Mouse (Mus musculus) brown adipose tissue, adult 24 weeks (tissue): ENCODE measurements around the gene 4930535I16Rik. TPM values are rescaled to one million over a fixed set of nuclear protein-coding genes. Genes with fewer than 3 reads are reported as not detected.
"Not testable (repeated sequence)": the region's sequence is repeated elsewhere in the genome, so short reads cannot be mapped to it uniquely, and the experiment has no call there.

Experiments
- H3K27ac ChIP-seq: fragments of 200-500 bp; replicated peaks from 2 replicates; pipeline ENCODE4 v1.5.1; 2012; ENCODE audit warnings: low read depth, mild to moderate bottlenecking, low read length
- H3K4me1 ChIP-seq: fragments of 200-500 bp; 2 replicates; pipeline ENCODE4 v1.6.1; 2012; ENCODE audit warnings: low read length, mixed read lengths; ENCODE audit not compliant: control insufficient read depth, insufficient read depth, insufficient read length
- H3K4me3 ChIP-seq: fragments of 200-500 bp; 2 replicates; pipeline ENCODE4 v1.5.1; 2012; ENCODE audit warnings: low read depth, mild to moderate bottlenecking, low read length, moderate library complexity; ENCODE audit not compliant: insufficient read depth
- polyA plus RNA-seq: library from polyadenylated mRNA; stranded (reverse); fragments of >200 nt; gene quantifications from 2 replicates; pipeline ENCODE4 v1.2.4, GENCODE M21; 2012; ENCODE audit not compliant: missing spikeins, insufficient read depth, insufficient read length

4930535I16Rik gene
- polyA plus RNA-seq = not detected in 2 replicates

DNA sequence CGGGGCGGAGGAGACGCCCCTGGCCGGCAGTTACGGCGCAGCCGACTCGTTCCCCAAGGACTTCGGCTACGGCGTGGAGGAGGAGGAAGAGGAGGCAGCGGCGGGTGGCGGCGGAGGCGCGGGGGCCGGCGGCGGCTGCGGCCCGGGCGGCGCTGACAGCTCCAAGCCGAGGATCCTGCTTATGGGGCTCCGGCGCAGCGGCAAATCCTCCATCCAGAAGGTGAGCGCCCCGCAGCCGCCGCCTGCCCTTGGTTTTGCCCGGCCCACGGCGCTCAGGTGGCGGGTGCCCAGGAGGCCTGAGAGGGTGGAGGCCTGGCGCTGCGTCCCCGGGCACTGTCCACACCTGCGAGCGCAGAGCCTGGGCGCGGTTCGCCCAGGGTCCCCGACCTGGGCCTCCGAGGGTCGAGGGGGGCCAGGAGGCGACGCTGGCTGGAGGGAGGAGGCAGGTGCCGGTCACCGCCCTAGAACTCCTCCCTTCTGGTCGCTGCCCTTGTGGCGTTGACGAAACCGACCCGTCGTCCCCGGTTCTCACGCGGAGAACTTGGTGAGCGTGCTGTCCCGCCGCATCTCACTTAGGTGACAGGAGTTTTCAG is at the start of gene 4930535I16Rik:
4930535I16Rik (minus strand) TSS at position 475 of the 593 bp plus-strand sequence.
- peak within 1 kb of the TSS; percentile 86 for H3K27ac ChIP-seq
- H3K4me3 ChIP-seq = peak within 1 kb of the TSS; percentile 97
- peaks cover 10% of the 10 kb centered on the region for H3K4me1 ChIP-seq

DNA sequence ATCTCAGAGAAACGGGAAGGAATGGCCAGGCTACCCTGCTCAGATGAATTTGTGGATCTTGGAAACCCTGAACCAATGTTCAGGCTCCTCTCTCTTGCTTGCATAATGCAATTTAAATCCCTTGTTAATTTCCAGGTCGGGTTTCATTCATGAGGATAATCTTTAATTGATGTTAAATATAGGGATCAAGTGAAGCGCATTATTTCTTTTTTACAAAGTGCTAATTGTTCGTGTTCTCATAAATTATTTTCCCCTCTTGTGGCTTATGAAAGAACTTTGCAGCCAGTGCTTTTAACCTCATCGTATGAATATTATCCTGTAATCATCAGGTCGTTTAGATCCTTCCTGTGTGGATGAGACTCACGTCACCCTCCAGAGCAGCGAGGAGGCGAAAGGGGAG is 44.9 kb upstream of the 4930535I16Rik start:
- no peak overlapping the region for H3K27ac ChIP-seq
- no peaks in the 10 kb centered on the region for H3K4me1 ChIP-seq
- no peak overlapping the region for H3K4me3 ChIP-seq

DNA sequence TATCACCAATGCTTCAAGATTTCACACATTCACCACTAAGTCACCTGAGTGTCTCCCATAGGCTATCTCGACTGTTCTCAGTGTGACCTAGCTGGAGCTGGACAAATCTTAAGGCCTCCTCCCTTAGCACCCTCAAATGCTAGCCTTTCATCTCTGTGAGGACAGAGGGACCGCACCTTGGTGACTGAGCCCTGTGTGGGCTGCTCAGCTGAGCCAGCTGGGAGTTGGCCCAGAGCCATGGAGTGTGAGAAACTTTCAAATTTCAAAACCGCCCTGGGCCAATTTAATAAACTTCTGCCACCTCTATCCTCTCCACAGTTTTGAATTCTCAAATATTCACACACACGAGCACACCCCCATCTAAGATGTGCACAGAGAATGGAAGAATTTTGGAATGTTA is 43.1 kb upstream of the 4930535I16Rik start:
- Histone ChIP-seq H3K27ac (no peak overlapping the region), H3K4me1 (no peaks in the 10 kb centered on the region), H3K4me3 (no peak overlapping the region)

GRCm38 (mm10) chr4:123957891-123958290 is 40.1 kb upstream of the 4930535I16Rik start:
- H3K4me1 ChIP-seq = no peaks in the 10 kb centered on the region
- no peak overlapping the region for H3K4me3 ChIP-seq
- no peak overlapping the region for H3K27ac ChIP-seq

- H3K27ac ChIP-seq = no peak overlapping the region
- H3K4me3 ChIP-seq = no peak overlapping the region
- no peaks in the 10 kb centered on the region for H3K4me1 ChIP-seq
Observed at GRCm38 (mm10) chr4:123957492-123957808, 39.6 kb upstream of the 4930535I16Rik start.

- no peak overlapping the region for H3K27ac ChIP-seq
- no peak overlapping the region for H3K4me3 ChIP-seq
- no peaks in the 10 kb centered on the region for H3K4me1 ChIP-seq
Observed at GRCm38 (mm10) chr4:123956703-123957491, 39.1 kb upstream of the 4930535I16Rik start.

GRCm38 (mm10) chr4:123952059-123952458 is 34.2 kb upstream of the 4930535I16Rik start:
- Histone ChIP-seq H3K4me1 (no peaks in the 10 kb centered on the region), H3K4me3 (no peak overlapping the region), H3K27ac (no peak overlapping the region)

- Histone ChIP-seq H3K27ac (no peak overlapping the region), H3K4me1 (no peaks in the 10 kb centered on the region), H3K4me3 (no peak overlapping the region)
Observed at GRCm38 (mm10) chr4:123949649-123950048, 31.8 kb upstream of the 4930535I16Rik start.

DNA sequence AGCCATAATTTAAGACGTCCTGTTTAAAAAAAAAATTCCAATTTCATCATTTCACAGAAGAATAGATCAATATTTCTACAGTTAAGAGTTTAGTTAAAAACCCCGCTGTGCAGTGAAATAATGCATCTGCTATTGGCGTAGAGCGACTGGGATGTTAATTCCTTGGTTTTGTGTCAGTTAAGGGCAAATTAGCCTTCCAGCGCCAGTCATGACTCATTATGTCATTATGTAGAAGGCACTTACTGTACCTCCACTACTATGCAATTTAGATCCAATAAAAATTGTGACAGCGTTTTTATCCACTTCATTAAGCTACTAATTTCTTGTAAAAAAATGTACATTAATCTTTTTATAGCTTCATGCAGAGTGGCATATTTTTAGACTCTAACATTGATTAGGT is 31.1 kb upstream of the 4930535I16Rik start:
- Histone ChIP-seq H3K27ac (no peak overlapping the region), H3K4me3 (no peak overlapping the region), H3K4me1 (no peaks in the 10 kb centered on the region)

GRCm38 (mm10) chr4:123947149-123947548 is 29.3 kb upstream of the 4930535I16Rik start:
- no peak overlapping the region for H3K4me3 ChIP-seq
- no peak overlapping the region for H3K27ac ChIP-seq
- no peaks in the 10 kb centered on the region for H3K4me1 ChIP-seq

- Histone ChIP-seq H3K4me3 (no peak overlapping the region), H3K27ac (no peak overlapping the region), H3K4me1 (no peaks in the 10 kb centered on the region)
Observed at GRCm38 (mm10) chr4:123946701-123947100, 28.9 kb upstream of the 4930535I16Rik start.

DNA sequence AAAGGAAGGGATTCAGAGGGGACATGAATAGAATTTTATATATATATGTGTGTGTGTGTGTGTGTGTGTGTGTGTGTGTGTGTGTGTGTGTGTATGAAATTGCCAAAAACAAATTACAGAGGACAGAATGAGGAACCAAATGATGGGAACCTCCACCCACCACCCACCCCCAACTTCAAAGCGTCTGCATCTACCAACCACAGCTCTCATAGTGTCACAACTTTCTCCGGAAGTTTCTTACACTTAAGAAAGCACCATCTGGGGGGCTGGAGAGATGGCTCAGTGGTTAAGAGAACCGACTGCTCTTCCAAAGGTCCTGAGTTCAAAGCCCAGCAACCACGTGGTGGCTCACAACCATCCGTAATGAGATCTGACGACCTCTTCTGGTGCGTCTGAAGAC is 23.1 kb upstream of the 4930535I16Rik start:
- H3K27ac ChIP-seq, H3K4me3 ChIP-seq, H3K4me1 ChIP-seq: not testable (repeated sequence)

GRCm38 (mm10) chr4:123939838-123940237 is 22.0 kb upstream of the 4930535I16Rik start:
- no peak overlapping the region for H3K4me3 ChIP-seq
- no peak overlapping the region for H3K27ac ChIP-seq
- H3K4me1 ChIP-seq = no peaks in the 10 kb centered on the region

DNA sequence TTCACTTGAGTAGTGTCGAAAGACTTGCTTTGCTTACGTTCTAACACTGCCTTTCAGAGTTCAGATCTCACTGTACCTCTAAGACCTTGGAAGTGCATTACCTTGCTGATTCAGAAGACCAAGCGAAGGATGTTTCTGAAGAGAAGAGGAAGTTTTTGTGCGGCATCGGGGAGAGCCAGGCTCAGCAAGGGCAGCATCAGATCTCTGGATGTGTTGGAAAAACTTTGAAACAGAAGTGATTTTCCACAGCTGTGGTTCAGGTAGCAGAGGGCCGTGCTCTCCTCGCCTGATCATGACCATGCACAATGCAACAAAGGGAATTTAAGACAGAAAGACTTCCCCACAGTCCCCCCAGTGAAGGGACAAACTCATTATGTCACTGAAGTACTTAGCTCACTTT is 18.2 kb upstream of the 4930535I16Rik start:
- no peaks in the 10 kb centered on the region for H3K4me1 ChIP-seq
- no peak overlapping the region for H3K4me3 ChIP-seq

GRCm38 (mm10) chr4:123934306-123934705 is 16.5 kb upstream of the 4930535I16Rik start:
- Histone ChIP-seq H3K4me1 (no peaks in the 10 kb centered on the region), H3K27ac (no peak overlapping the region), H3K4me3 (no peak overlapping the region)

More for the DNA sequence above, 18.2 kb upstream of the 4930535I16Rik start:
- no peak overlapping the region for H3K27ac ChIP-seq

DNA sequence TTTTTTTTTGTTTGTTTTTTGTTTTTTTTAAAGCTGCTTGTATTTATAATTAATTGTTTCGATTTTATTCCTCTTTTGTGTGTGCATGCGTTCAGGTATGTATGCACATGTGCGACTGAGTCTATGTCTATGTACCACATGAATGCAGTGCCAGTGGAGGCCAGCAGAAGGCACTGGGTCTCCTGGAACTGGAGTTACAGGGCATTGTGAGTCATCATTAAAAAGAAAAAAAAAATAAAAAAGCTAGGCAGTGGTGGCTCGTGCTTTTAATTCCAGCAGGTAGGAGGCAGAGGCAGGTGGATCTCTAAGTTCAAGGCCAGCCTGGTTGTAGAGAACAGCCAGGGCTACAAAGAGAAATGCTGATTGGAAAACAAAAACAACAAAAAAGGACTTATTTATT is 12.2 kb upstream of the 4930535I16Rik start:
- H3K4me3 ChIP-seq = no peak overlapping the region
- no peak overlapping the region for H3K27ac ChIP-seq
- no peaks in the 10 kb centered on the region for H3K4me1 ChIP-seq
